Mouse (Mus musculus) megakaryocyte-erythroid progenitor cell, adult 5-6 weeks (primary cell): ENCODE data around the gene Kpnb1. TPM values are rescaled to one million over a fixed set of nuclear protein-coding genes. Genes with fewer than 3 reads are reported as not detected.
"Not testable (repeated sequence)": the region's sequence is repeated elsewhere in the genome, so short reads cannot be mapped to it uniquely, and the experiment has no call there.

Experiments
- ATAC-seq: replicated peaks from 2 replicates; pipeline ENCODE4 v1.8.0; 2016; ENCODE audit warnings: mild to moderate bottlenecking, inconsistent platforms; ENCODE audit not compliant: severe bottlenecking, poor library complexity, low FRiP score, low TSS enrichment
- total RNA-seq, 2 experiments: library from RNA; stranded (forward) in 1 of 2; stranded (reverse) in 1 of 2; fragments of 200-1000, 215-1000 nt in 1 of 2; fragments of >200 nt in 1 of 2; fragmentation: Nextera tagmentation in 1 of 2; gene quantifications; 2 replicates each; pipeline ENCODE4 v1.2.3; 2014 to 2017

The Kpnb1 gene
- total RNA-seq (2014; fragmentation: Nextera tagmentation) (185 and 196 TPM in 2 replicates), total RNA-seq (2017) (436 and 446 TPM in 2 replicates)

DNA sequence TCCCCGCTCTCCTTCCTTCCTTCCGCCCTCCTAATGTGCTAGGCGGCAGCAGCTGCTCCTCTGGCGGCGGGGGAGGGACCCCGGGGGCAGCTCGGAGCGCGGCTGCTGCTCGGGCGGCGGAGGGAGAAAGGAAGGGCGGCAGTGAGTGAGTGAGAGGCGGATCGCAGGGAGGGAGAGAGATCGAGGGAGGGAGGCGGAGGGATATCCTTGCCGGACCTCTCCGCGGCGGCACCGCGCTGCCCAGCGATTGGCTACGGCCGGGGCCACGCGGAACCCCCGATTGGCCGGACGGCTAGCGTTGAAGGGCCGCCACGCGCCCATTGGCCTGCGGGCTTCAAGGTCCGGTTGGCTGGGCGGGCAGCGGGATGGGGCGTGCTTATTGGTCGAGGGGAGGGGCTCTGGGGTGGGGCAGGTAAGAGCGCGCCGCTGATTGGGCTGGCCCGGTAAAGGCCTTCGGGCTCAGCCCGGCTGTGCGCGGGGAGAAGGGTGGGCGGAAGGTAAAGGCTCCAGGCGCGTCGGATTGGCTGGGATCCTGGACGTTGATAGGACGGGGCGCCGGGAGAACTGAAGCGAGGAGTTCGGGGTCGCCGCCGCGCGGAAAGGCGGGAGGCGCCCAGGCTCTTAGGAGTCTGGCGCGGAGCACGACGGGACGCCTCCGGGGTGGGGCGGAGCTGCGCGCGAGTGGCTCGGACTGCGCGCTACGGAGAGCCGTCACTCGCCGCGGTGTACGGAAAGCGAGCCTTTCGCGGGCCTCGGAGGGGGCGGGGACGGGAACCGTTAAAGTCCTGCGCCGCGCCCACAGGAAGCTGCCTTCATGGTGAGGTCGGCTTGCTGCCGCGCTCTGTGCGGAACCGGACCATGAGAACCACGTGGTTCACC, at the start of gene Kpnb1:
Kpnb1 (minus strand) TSS at position 118 of the 879 bp plus-strand sequence.
- peak; percentile 85 for ATAC-seq

DNA sequence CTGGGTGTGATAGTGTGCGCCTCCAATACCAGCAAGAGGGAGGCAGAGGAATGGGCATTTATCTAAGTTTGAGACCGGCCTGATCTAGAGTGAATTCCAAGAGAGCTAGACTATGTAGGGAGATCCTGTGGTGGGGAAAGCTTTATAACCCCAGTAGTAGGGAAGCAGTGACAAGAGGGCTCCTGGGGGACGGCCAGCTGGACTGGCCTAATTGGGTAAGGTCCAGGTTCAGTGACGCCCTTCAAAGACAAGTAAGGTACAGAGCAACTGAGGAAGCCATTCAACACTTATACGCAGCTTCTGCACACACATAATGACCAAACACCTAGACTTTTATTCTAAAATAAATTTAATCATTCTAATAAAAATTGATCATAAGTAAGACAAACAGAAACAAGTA, 44.8 kb upstream of the Kpnb1 start:
- no peak for ATAC-seq

DNA sequence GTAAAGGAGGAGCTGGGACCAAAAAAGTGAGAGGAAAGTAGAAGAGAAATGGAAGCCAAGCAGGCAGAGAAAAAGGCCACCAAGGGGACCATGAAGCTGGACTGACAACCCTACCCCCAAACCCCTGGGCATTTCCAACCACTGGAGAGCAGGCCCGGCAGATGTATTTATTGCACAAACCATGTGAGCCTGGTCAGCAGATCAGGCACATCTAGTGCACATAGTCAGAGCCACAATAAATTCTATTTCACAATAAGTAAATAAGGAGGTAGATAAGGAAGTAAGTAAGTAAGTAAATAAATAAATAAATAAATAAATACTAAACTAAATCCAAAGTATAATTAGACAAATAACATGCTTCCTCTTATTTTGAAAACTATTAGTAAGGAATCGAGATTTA, 41.7 kb upstream of the Kpnb1 start:
- no peak for ATAC-seq

DNA sequence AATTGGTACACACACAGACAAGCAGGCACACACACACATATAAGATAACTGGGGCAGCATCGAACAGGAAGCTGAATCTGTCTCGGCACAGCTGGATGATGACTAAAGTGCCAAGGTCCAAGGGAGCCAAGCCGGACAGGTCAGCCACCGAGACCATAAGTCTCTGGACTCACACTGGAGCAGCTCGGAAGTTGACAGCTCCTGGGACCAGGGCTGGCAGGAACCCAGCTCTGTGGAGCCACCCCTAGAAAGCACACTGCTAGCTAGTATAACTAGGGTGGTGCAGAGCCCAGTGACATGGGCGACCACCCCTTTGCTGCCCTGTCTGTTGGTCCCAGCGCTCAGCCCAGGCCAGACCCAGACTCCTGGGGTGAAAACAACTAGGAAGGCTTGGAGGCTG, 41.3 kb upstream of the Kpnb1 start:
- no peak for ATAC-seq

DNA sequence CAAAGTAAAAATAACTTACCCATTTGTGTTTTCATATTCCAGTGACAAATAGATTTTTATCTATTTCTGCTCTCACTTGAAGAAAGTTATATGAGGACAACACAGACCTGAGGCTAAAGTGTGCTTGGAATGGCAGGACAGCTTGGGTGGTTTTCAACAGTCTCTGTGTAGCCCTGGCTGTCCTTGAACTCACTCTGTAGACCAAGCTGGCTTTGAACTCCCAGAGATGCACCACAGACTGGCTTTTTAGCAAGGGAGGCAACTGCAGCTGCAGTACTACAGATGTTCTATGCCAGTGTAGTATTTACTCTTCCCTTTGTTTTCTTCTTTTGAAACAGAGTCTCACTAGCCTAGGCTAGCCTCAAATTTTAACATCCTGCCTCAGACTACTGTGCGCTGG, 38.5 kb upstream of the Kpnb1 start:
- no peak for ATAC-seq

DNA sequence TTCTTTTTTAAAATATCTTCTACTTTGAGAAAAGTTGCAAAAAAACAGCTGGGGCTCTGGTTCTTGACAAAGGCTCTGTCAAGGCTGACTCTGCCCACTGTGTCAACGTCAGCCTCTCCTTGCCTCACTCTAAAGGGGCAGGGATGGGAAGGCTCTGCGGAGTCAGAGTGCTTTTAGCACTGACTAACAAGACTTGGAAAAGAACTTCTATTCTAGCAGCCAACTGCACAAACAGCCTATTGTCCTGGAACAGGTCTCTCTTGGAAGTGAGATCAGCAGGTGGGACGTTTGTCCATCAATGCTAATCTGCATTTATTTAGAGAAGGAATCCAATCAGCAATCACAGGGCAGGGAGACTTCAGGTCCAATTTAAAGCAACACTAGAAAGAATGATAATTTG, 35.8 kb upstream of the Kpnb1 start:
- no peak for ATAC-seq

DNA sequence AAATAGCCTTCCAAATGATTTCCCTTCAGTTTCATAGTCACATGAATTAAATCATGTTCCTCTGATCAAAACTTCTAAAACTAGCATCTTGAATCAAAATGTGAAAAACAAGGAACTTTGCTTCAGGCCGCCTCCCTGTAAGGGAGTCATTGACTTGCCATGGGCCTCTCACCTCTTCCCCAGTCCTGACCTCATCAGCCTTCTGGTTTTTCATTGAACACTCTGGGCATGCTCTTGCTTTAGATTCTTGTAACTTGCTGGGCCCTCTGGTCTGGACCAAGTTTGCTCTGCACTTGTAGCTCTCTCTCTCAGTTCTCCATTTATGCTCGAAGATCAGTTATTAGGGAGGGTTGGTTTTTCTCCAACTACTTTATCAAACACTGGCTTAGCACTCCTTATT, 33.9 kb upstream of the Kpnb1 start:
- no peak for ATAC-seq

DNA sequence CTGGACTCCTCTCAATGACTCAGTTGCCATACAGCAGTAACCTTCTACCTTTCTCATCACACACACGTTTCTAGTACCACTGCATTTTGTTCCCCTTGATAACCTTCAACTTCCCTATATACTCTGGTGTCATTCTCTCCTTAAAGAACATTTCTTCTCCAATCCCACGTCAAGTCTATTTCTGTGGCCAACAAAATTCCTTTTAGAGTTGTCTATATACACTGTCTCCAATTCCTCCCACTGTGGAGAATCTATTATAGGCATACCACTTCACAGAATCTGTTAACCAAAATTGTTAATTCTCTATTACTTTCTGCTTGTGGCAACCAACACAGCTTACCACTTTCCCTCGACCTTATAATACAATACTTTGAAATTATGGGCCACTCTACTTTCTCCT, 32.5 kb upstream of the Kpnb1 start:
- no peak for ATAC-seq

DNA sequence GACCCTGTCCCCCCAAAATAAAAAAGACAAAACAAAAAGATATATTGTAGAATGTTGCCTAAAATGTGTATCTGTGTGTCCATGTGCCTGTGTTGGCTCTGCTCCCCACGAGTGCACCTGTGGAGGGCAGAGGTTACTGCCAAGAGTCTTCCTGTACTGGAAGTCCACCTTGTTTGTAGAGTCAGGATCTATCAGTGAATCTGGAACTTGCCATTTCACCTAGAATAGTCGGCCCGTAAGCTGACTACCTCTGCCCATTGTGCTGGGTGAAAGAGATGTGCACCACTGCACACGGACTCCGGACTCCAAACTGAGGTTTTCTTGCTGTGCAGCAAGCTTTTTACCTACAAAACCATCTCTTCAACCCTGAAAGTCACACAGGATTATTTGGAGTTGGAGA, 26.7 kb upstream of the Kpnb1 start:
- no peak for ATAC-seq

DNA sequence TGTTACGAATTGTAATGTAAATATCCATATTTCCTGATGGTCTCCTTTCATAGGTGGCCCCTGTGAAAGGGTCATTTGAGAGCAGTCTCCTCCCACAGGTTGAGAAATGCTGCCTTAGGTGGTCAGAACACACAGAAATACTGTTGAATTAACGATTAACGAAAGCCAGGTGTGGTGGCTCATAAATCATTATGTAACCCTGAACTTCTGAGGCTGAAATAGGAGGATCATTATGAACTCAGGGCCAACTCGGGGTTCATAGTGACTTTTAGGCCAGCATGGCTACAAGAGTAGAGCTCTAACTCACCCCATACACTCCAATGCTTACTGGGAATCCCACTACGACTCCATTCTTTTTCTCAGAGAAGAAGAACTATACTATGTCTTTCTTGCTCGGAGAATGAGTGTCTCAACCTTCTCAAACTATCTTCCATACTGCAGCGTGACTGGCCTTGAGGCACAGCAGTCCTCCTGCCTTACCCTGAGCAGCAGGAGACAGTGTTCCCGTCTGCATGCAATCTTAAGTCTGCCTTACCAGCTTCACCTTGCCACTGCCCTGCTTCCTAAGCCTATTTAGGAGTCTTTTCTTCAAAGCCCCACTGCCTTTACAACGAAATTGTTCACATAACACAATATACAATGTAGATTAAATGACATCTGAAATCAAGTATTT, 23.2 kb upstream of the Kpnb1 start:
- no peak for ATAC-seq

DNA sequence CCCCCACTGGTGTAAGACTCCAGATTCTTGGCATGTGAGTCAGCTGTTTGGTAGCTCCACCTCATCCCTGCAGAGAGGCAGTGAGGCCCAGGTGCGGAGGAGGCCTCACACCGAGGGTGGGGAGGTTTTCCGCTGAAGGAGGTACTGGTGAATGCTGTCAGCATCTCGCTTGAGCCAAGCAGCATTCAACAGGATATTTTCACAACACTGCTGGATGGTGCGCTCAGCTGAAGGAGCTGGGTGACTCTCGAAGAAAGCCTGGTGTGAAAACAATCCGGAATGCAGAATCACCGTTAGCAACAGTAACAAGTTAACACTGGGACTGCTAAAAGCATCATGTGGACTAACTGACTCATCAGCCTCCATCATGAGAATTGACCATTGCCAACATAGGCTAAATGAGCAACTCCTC, 19.3 kb upstream of the Kpnb1 start:
- no peak for ATAC-seq

DNA sequence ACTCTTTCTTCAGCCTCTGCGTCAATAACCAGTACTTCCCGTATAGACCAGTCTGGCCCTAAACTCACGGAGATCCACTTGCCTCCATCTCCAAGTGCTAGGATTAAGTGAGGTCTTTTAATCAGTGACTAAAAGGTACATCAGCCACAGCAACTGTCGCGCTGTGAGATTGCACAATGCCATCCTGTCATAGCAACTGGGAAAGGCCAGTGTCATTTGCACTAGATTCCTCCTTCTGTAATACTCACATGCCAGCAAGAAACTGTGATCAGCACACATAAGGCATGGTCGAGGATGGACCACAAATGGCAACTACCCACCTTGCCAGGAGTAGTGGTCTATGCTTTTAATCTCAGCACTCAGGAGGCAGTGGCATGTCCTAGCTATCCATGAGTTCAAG, 11.8 kb upstream of the Kpnb1 start:
- no peak for ATAC-seq

DNA sequence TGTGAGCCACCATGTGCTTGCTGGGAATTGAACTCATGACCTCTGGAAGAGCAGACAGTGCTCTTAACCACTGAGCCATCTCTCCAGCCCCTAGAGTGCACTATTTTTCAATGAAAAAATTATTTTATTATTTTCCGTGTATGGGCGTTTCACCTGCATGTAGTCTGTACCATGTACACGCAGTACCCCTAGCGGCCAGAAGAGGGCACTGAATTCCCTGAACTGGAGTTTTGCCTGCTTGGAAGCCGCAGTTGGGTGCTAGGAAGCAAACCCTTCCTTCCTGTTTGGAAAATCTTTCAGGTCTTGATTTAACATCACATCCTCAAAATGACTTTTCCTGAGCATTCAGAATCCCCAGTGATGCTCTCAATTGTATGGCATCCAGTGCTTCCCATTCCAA, 10.9 kb upstream of the Kpnb1 start:
- ATAC-seq: no peak

DNA sequence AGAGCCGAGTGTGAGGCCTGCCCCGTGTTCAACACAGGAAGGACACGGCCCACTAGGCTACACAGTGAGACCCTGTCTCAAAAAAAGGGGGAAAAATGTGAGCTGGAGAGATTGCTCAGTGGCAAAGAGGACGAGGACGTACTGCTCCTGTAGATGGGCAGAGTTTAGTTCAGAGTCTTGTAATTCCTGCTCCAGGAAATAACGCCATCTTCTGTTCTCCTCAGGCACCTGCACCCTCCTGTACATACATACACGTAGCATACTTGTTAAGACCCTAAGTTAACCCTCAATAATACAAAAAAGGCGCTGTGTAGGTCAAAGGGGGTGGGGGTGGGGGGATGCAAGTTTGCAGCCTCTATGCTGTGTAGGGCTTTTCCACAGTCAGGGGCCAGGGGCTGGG, 9.3 kb upstream of the Kpnb1 start:
- no peak for ATAC-seq

DNA sequence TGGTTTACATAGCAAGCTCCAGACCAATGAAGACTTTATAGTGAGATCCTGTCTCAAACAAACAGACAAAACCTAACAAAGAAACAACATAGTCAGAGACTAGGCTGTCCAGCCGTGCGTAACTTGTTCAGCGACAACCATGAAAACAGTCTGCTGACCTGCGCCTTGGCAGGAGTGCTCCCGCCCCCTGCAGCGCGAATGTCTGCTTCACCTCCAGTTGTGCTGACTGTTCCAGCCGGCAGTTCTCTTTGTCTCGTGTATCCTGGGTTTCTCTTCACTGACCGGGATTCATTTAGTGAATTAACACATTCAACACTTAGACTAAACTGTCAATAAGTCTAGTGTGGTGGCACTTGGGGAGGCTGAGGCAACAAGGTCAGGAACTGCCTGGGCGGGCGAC, 8.9 kb upstream of the Kpnb1 start:
- no peak for ATAC-seq

DNA sequence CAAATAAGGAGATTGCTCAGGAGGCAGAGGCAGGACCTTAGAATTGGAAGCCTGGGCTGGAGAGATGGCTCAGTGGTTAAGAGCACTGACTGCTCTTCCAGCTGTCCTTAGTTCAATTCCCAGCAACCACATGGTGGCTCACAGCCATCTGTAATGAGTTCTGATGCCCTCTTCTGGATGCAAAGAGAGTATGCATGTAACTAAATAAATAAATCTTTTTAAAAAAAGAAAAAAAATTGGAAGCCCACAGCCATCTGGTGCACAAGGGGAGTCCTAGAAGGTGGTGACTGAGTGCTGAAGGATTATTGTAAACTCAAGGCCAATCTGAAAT, 4.9 kb upstream of the Kpnb1 start:
- ATAC-seq: no peak

DNA sequence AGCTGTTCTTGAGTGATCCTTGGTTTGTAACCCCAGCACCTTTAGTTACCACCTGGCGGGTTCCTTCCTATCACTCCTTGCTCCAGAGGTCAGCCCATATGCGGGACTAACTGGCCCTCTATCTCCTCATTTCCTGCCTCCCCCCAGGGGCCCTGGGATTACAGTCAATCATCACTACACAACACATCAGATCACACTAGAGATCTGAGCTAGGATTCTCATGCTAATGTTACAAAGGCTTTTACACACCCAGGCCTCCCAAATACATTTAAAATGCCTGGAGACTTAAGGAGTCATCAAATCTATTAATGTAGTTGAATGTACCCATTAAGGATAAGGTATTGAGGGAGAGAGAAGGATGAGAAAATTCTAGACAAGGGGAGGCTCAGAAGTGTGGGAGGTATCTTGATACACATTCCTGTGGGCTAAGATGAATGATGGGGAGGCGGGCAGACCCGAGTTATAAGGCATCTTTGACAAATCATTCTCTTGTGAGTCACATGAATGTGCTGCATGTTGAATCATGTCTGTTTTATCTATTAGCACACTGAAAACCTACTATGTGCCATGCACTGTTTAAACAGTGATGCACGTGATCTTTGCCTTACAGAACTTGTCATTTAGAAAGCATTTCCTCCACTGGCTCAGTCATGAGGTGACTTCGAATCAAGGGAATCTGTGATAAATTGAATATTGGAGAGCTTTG, 4.4 kb upstream of the Kpnb1 start:
- ATAC-seq: no peak

DNA sequence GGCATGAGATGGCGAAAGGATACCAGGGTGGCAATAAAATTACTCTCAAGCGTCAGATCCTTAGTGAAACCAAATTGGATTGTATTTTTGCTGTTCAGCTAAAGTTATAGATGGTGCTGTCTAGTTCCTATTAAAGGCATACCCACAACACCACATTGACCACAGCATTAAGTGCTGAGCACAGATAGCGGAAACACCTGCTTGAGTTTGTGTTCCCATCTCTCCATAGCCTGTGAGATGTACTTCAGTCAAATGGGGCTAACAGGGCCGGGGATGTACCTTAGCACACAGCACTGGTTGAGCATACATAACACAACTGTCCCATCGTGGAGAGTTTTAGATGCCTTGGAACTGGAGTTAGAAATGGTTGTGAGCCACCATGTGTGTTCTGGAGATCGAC, 3.3 kb upstream of the Kpnb1 start:
- ATAC-seq: no peak

DNA sequence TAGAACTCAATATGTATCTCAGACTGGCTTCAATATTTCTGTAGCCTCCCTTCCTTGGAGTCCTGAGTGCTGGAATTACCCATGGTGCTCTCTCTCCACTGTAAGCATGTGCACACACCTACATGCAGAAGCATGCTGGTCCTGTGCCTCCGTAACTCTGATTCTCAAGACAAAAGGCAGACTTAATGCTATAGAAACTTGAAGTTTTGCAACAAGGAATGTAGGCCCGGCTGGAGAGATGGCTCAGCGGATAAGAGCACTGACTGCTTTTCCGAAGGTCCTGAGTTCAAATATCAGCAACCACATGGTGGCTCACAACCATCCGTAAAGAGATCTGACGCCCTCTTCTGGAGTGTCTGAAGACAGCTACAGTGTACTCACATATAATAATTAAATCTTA, 2.0 kb upstream of the Kpnb1 start:
- not testable (repeated sequence) for ATAC-seq

DNA sequence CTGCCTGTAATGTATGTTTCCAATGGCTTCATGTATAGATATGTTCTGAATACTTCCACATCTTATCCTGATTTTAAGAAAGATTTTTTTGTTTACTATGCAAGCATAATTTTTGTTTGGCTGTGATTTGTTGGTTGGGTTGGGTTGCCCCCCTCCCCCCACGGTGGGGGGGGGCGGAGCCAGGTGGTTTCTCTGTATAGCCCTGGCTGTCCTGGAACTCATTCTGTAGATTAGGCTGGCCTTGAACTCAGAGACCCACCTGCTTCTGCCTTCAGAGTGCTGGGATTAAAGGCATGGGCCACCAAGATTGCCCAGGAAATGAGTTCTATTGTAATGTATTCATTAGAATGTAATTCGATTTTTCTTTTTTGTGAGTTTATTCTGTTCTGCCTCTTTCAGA, 1.6 kb upstream of the Kpnb1 start:
- ATAC-seq: no peak

DNA sequence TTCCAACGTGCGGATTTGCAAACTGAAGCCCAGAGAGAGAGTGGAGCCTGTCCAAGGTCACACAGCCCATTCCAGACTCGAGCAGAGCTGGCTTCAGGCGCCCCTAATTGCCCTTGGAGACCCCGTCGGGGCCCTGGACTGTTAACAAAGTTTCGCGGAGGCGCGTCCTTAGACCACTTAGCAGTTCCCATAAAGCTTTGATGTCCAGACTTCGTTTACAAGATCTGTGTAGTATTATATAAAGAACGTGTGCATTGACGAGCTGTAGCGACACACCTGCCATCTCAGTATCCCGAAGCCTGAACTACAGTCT, 918 bp upstream of the Kpnb1 start:
- ATAC-seq: no peak
